Mouse (Mus musculus): ENCODE data around the gene Epha4. TPM values are rescaled to one million over a fixed set of nuclear protein-coding genes. Genes with fewer than 3 reads are reported as not detected.

Epha4 gene
- total and polyA plus RNA-seq, 3 experiments: 25.4 to 45.5 (median 28.4) TPM

DNA sequence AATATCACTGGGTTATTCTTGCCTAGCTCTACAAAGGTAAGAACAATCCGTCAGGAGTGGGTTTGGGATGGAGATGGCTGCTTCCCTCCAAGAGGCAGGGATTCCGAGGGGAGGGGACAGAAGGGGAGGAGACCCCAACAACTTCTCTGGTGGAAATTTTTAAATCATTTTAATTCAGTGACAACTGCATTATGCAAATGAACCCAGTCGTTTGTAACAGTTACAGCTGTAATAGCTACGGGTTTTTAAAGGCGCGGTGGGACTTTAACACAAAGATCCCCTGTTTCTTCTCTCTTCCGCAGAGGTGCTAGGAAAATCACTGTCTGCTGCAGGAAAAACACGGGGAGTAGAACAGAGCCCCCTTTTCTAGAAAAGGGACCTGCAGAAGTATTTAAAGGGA lies 129.3 kb downstream of the Epha4 start:
- Histone ChIP-seq H3K9ac (ENCODE audit: low read depth, low read length) (no peak overlapping the region), H3K4me3 (no peak overlapping the region), H3K4me1 (ENCODE audit: control insufficient read depth, insufficient read depth, low read length) (peaks cover 1% of the 10 kb centered on the region), H3K27ac (no peak overlapping the region), H3K36me3 (ENCODE audit: control insufficient read depth, insufficient read depth, low read length) (peaks cover 2% of the 10 kb centered on the region), H3K79me2 (replicated peaks; ENCODE audit: control insufficient read depth, insufficient read depth, low read length) (no peaks in the 10 kb centered on the region), H3K27me3 (ENCODE audit: control insufficient read depth, insufficient read depth, low read length) (no peaks in the 10 kb centered on the region)
- WGBS: 84% methylated on average over 8 of the region's 8 CpGs
- DNase-seq: no peak
- TF ChIP-seq CTCF (IDR thresholded peaks at IDR 0.05) (no peak), POLR2A (IDR thresholded peaks at IDR 0.05; ENCODE audit: insufficient read depth, low read depth, low read length) (no peak), EP300 (IDR thresholded peaks at IDR 0.05; ENCODE audit: insufficient read depth, low read depth, low read length) (no peak)
- intact Hi-C loops (cut with DNase I): no loop called here

DNA sequence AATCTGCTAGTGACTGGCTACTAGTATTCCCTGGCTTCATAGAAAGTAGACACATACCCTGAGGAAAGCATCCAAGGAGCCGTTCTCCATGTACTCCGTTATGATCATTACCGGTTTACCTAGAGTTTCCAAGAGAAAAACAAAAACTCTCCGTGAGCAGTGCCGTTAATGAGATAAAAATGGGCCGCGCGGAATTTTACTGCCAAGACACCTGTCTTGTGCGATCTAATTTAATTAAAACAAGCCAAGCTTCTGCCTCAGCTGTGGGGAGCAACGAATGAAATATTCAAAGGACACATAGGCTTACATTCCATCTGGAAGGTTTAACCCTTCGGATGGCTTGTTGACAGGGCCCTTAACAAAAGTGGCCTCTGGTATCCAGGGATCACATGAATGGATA lies 131.4 kb downstream of the Epha4 start:
- H3K27me3 ChIP-seq (ENCODE audit: control insufficient read depth, insufficient read depth, low read length): no peaks in the 10 kb centered on the region
- no peaks in the 10 kb centered on the region for H3K79me2 ChIP-seq (replicated peaks; ENCODE audit: control insufficient read depth, insufficient read depth, low read length)
- TF ChIP-seq CTCF (IDR thresholded peaks at IDR 0.05): no peak
- no peak for TF ChIP-seq POLR2A (IDR thresholded peaks at IDR 0.05; ENCODE audit: insufficient read depth, low read depth, low read length)
- TF ChIP-seq EP300 (IDR thresholded peaks at IDR 0.05; ENCODE audit: insufficient read depth, low read depth, low read length): no peak
- DNase-seq: no peak
- H3K27ac ChIP-seq: no peak overlapping the region
- peaks cover 2% of the 10 kb centered on the region for H3K36me3 ChIP-seq (ENCODE audit: control insufficient read depth, insufficient read depth, low read length)
- no peaks in the 10 kb centered on the region for H3K4me1 ChIP-seq (ENCODE audit: control insufficient read depth, insufficient read depth, low read length)
- H3K9ac ChIP-seq (ENCODE audit: low read depth, low read length): no peak overlapping the region
- H3K4me3 ChIP-seq: no peak overlapping the region
- 88% methylated on average over 11 of the region's 11 CpGs for WGBS
- intact Hi-C loops (cut with DNase I): no loop called here

DNA sequence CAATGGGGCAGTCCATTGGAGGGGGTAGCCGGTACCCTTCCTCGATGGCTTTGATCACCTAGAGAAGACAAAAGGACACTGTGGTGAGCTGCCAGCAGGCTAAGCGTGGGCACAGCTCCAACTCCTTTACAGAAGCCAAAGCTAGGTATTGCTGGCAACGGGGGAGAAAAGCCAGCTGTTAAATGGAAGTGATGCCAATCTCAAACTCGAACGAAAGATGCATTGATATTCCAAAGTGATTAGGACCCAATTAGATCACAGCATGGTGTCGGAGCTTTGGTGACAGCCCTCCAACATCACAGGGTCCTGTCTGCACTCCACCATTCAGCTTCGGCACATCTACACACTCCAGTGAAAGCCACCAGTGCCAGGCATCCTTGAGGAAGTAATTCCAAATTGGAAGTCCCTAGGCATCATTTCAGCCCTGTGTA lies 137.3 kb downstream of the Epha4 start:
- Histone ChIP-seq H3K4me1 (ENCODE audit: control insufficient read depth, insufficient read depth, low read length) (no peaks in the 10 kb centered on the region), H3K9ac (ENCODE audit: low read depth, low read length) (no peak overlapping the region), H3K27ac (no peak overlapping the region), H3K4me3 (no peak overlapping the region), H3K27me3 (ENCODE audit: control insufficient read depth, insufficient read depth, low read length) (no peaks in the 10 kb centered on the region), H3K79me2 (replicated peaks; ENCODE audit: control insufficient read depth, insufficient read depth, low read length) (no peaks in the 10 kb centered on the region), H3K36me3 (ENCODE audit: control insufficient read depth, insufficient read depth, low read length) (peaks cover 11% of the 10 kb centered on the region)
- no peak for DNase-seq
- 87% methylated on average over 8 of the region's 8 CpGs for WGBS
- no peak for TF ChIP-seq EP300 (IDR thresholded peaks at IDR 0.05; ENCODE audit: insufficient read depth, low read depth, low read length)
- no peak for TF ChIP-seq CTCF (IDR thresholded peaks at IDR 0.05)
- no peak for TF ChIP-seq POLR2A (IDR thresholded peaks at IDR 0.05; ENCODE audit: insufficient read depth, low read depth, low read length)
- intact Hi-C loops (cut with DNase I): no loop called here

DNA sequence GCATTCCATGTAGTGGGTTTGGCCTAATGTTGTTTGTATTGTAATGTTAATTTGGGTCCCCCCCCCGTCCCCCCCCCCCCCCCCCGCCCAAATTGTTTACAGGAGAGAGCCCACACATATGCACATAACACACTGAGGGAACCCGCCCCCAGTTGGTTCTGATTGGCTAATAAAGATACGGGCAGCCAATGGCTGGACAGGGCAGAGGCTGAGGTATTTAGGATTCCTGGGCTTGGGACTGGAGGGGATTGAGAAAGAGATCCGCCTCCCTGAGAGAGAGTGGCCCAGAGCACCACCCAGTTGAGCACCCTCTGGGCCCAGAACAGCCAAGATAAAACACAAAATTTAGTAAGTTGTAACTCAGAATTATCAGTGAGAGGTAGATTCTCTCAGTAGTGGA lies 140.8 kb downstream of the Epha4 start:
- no peaks in the 10 kb centered on the region for H3K27me3 ChIP-seq (ENCODE audit: control insufficient read depth, insufficient read depth, low read length)
- H3K27ac ChIP-seq: no peak overlapping the region
- intact Hi-C loops (cut with DNase I): loop anchor here (5.0 kb wide), 2 partner anchors 63 to 167 kb away; no protein-coding TSS in a partner anchor
- H3K4me1 ChIP-seq (ENCODE audit: control insufficient read depth, insufficient read depth, low read length): peaks cover 12% of the 10 kb centered on the region
- 71% methylated on average over 5 of the region's 5 CpGs for WGBS
- peaks cover 24% of the 10 kb centered on the region for H3K36me3 ChIP-seq (ENCODE audit: control insufficient read depth, insufficient read depth, low read length)
- DNase-seq: no peak
- no peaks in the 10 kb centered on the region for H3K79me2 ChIP-seq (replicated peaks; ENCODE audit: control insufficient read depth, insufficient read depth, low read length)
- no peak overlapping the region for H3K4me3 ChIP-seq
- TF ChIP-seq EP300 (IDR thresholded peaks at IDR 0.05; ENCODE audit: insufficient read depth, low read depth, low read length): no peak
- no peak for TF ChIP-seq CTCF (IDR thresholded peaks at IDR 0.05)
- TF ChIP-seq POLR2A (IDR thresholded peaks at IDR 0.05; ENCODE audit: insufficient read depth, low read depth, low read length): no peak
- no peak overlapping the region for H3K9ac ChIP-seq (ENCODE audit: low read depth, low read length)

DNA sequence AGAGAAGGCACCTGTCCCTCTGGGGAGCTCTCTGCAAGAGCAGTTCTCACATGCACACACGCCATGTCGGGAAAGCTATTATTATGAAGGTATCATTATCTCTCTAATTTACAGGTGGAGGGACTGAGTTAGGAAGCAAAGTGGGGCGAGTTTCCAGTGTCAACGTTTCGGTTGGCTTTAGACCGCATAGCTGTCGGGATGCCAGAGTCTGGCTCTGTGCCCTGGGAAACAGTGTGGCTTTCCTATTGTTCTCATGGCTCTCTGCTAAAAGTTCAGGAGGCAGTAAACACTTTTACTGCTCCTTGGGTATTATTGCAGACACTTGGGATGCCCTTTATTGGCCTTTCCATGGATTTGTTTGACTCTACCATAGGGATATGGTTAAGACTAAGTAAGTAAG lies 144.0 kb downstream of the Epha4 start:
- WGBS: 32% methylated on average over 7 of the region's 7 CpGs
- peaks cover 12% of the 10 kb centered on the region for H3K4me1 ChIP-seq (ENCODE audit: control insufficient read depth, insufficient read depth, low read length)
- peak overlapping the region; percentile 49 for H3K27ac ChIP-seq
- H3K27me3 ChIP-seq (ENCODE audit: control insufficient read depth, insufficient read depth, low read length): no peaks in the 10 kb centered on the region
- H3K9ac ChIP-seq (ENCODE audit: low read depth, low read length): no peak overlapping the region
- H3K79me2 ChIP-seq (replicated peaks; ENCODE audit: control insufficient read depth, insufficient read depth, low read length): no peaks in the 10 kb centered on the region
- H3K36me3 ChIP-seq (ENCODE audit: control insufficient read depth, insufficient read depth, low read length): peaks cover 23% of the 10 kb centered on the region
- intact Hi-C loops (cut with DNase I): loop anchor here (5.0 kb wide), 2 partner anchors 66 to 164 kb away; no protein-coding TSS in a partner anchor
- peak; percentile 56 to 57 for DNase-seq
- H3K4me3 ChIP-seq: no peak overlapping the region
- TF ChIP-seq POLR2A (IDR thresholded peaks at IDR 0.05; ENCODE audit: insufficient read depth, low read depth, low read length): no peak
- 0 out of 2 replicates have a peak, but pooled peaks have one; percentile 9 for TF ChIP-seq EP300 (IDR thresholded peaks at IDR 0.05; ENCODE audit: insufficient read depth, low read depth, low read length)

DNA sequence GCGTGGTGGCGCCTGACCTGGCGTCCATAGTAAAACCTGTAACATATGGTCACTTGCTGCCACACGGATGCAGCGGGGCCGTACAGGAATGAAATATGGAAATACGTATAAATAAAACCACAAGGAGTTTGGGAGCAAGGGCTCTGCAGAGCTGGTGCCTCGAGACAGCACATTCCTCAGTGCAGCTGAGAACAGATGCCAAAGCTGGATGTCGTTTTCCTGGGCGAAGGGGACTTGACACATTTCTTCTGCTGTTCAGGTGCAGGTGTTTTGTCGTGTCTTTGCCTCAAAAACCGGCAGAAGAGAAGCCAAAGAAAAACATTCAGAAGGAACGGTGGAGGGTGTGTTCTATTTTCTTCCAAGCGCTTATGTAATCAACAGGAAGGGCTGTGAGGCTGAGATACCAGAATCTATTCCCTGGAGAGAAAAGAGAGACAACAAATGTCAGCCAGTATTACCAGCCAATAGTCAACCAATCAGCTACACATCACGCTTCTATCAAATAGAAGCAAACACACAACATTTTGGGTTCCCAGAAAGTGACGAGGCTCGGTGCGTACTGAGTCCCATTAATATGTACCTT lies 145.5 kb downstream of the Epha4 start:
- no peaks in the 10 kb centered on the region for H3K79me2 ChIP-seq (replicated peaks; ENCODE audit: control insufficient read depth, insufficient read depth, low read length)
- DNase-seq: peak; percentile 21 to 38
- peak overlapping the region; percentile 54 for H3K27ac ChIP-seq
- WGBS: 42% methylated on average over 18 of the region's 18 CpGs
- peaks cover 14% of the 10 kb centered on the region for H3K4me1 ChIP-seq (ENCODE audit: control insufficient read depth, insufficient read depth, low read length)
- intact Hi-C loops (cut with DNase I): loop anchor here (5.0 kb wide), 1 partner anchor 143 kb away; no protein-coding TSS in a partner anchor
- TF ChIP-seq POLR2A (IDR thresholded peaks at IDR 0.05; ENCODE audit: insufficient read depth, low read depth, low read length) (peak; percentile 62; the same call in 1 of the 2 replicates), CTCF (IDR thresholded peaks at IDR 0.05) (no peak), EP300 (IDR thresholded peaks at IDR 0.05; ENCODE audit: insufficient read depth, low read depth, low read length) (no peak)
- no peak overlapping the region for H3K9ac ChIP-seq (ENCODE audit: low read depth, low read length)
- no peaks in the 10 kb centered on the region for H3K27me3 ChIP-seq (ENCODE audit: control insufficient read depth, insufficient read depth, low read length)
- no peak overlapping the region for H3K4me3 ChIP-seq
- peaks cover 23% of the 10 kb centered on the region for H3K36me3 ChIP-seq (ENCODE audit: control insufficient read depth, insufficient read depth, low read length)

Data from heart, adult 2 months (tissue).